Mouse (Mus musculus) brain, embryonic 18.5 days (tissue): ENCODE results near the gene Plcl2.

Source experiments
- DNase-seq: peaks from one replicate; pipeline ENCODE4 v3.0.0-alpha.2; 2012; ENCODE audit warnings: low read depth, low spot score

Gene Plcl2

DNA sequence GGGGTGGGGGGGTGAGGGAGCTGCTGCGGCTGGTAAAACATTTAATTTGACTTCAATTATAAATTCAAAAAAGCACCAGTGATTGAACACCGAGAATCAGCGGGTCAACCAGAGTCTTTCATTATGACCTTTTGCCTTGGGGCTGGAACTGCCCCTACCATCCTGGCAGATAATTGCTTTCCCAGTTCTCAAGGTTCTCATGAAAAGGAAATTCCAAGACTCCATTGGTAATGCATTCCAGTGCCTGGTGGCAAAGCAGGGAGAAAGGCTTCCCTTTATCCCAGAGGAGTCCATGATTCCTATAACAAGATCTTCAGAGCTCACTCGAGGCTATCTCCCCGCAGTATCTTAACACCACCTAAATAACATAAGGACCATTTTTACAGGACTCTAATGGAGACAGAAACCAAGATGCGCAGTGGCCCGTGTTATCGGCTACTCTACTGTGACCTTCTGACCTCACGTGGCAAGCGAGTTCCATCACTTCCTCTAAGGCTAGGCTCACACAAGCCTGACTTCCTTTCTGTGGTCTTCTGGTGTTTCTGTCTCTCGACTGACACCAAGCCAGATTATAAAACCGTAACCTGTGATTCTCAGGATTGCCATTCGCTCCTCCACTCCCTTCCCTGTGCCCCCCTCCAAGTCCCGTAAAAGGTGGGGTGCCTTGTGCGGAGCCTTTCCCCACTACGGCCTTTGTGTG lies 10.0 kb upstream of the Plcl2 start:
- no peak for DNase-seq

DNA sequence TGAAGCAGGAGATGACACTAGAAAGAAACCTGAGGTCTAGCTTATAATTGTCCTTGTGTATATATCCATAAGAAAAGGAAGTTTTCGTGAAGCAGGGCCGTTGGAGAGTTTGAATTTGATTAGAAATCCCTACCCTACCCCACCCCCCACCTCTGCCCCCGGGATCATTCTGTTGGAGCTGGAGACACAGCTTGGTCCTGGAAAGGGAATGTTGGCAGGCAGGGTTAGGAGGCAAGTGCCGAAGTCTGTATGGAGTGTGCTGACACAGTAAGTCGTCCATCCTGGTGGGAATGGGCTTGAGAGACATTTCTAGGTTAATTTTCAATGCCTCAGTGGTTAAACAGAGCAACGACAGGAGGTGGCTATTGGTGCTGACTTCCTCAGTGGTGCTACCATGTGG lies 8.4 kb upstream of the Plcl2 start:
- DNase-seq, result no peak

DNA sequence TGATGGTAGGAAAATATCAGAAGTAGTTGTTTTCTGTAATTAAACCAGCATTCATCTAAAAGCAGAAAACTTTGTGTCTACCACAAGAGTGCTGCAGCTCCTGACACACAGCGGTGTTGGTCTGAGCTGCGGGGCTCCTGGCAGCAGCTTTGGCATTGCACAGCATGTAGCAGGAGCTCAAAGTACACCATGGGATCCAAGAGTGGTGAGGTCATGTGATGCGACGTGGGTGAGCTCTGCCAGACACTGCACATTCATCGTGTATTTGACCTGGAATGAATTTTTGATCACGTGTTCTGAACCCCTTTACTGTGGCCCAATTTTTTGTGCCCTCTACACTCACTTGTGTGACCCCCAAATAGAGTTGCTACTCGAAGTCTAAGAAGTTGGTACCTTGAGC lies 6.1 kb upstream of the Plcl2 start:
- DNase-seq, result no peak

DNA sequence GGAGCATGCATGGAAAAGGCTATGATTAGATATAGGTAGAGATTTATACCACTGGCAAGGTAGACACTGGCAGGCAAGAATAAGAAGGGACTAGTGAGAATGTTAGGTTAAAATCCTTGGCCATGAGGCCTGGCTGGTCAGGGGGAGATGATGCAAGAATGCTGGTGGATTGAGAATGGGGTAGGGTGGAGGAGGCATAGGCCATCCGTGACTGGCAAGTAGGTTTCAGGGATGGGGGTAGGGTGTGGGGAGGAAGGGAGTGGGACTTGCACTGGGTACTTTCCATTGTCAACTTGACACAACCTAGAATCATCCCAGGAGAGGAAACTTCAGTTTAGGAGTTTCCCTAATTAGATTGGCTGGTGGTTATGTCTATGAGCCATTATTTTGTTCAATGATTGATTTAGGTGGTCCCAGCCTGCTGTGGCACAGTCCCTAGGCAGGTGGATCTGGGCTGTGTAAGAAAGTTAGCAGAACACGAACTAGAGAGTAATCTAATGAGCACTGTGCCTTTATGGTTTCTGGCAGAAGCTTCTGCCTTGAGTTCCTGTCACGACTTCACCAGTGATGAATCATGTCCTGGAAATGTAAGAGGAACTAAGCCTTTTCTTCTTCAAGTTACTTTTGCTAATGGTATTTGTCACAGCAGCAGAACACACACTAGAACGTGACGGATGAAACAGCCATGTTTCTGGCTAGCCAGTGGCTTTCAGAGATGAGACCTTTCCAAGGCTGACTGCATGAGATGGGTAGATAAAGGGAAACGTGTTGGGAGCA lies 4.9 kb upstream of the Plcl2 start:
- DNase-seq, result no peak

DNA sequence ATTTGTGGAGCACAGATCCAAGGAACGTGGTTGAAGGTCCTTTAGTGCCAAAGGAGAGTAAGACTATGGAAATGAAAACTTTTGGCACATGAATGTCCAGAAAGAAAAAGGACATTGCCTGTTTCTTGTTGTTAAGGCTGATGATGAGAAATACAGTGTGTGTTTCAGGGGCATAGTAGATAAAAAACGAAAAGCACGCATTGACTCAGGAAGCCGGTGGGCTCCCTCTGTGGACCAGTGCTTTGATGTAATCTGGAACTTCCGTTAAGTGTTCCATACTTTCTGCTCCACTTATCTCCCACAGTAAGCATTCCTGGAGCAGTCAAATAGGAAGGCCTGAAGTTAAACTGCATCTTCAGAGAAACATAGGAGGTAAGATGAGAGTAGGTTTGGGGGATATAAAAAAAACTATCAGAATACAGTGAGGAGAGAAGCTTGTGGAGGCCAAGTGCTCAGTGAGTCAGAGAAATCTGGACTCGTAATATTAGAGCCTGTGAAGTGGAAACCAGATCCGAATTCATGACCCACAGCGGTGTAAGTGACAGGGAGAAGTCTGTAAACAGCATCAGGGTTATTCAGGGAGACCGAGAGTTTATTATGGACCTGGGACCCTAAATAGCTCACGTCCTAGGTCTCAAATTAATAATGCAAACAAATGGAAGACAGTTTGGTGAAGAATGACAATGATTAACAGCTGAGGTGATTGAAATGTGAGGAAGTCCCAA lies 3.1 kb upstream of the Plcl2 start:
- no peak for DNase-seq

DNA sequence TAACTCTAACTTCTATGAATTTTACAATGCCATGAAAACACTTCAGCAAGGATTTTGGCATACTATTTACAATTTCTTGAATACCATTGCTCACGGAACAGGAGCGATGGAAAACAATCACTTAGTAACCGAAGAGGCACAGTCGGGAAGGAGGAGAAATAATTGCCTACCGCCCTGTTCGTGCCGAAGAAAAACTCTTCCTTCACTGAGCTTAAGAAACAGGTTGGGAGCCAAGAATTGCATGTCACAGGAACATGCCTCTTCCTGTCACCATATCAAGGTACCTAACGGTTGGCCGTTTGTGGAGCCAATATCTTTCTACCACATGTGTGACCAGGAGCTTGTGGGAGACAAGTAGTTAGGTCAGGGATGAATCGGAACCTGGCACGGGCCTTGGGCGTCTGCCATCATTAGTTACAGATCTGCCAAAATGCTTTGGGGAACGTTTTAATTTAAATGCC lies 2.3 kb upstream of the Plcl2 start:
- DNase-seq, result no peak

DNA sequence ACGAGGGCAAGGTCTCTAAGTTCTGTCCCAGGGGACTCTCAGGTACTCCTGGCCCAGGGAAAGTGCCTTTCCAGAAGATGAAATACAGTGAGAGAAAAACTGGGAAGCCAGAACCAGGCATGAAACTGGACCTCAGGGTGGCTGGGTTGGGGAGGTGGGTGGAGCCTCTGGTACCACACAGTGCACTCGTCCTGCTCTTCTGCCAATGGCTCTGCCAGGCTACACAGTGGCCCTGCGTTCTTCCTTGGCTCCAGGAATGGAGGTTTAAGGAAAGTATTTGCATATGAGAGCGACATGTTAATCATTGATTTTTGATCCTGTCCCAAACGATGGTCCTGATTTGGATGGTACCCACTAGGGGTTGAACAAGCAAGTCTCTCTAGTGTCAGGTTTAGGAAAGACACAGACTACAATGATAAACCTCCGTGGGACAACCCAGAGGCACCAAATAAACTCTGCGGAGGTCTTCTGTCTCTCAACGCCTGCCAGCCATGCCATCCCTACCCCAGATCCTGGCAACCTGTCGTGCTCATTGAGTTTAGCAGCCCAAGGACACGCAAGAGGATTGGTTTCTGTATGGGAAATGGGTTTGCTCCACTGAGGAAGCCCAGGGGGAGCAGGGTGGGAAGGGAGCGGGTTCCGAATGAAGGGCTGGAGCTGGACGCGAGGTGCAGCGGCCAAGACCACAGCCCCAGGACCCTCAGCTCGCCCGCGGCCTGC lies 988 bp upstream of the Plcl2 start:
- no peak for DNase-seq

DNA sequence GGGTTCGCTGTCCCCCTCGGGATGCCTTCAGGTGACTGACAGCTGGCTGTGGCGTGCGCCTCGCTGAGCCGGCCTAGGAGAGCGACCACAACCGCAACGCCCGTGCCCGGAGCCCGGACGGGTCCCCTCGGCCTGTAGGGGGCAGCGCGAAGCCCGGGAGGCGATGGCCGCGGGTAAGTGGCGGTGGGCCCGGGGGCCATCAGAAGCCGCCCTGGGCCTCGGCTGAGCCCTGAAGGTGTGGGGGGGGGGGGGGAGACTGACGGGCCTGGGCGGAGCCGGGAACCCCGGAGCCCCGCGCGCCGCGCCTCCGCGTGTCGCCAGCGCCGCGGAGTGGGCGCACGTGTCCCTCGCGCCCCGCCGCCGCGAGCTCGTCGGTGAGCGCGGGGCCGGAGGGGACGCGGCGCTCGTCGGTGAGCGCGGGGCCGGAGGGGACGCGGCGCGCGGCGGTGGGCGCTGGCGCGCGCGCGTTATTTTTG lies 390 bp upstream of the Plcl2 start:
- DNase-seq, result peak; percentile 34

DNA sequence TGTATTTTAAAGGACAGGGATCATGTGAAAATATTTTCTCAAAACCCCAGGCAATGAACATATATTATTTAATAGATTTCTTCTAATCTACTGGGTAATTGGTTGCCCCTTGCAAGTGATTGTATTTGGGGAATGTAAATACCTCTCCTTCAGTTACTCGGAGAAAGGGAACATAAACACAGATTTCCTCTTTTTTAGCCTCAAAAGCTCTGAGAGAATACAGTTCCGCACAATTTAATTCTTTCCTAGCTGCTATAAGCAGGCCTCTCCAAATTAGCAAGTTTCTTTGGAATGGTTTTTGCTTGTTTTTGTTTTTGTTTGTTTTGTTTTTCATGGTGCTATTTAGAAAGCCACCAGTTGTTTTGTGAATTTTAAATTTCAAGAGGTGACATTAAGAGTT lies 1.1 kb downstream of the Plcl2 start:
- DNase-seq, result no peak

DNA sequence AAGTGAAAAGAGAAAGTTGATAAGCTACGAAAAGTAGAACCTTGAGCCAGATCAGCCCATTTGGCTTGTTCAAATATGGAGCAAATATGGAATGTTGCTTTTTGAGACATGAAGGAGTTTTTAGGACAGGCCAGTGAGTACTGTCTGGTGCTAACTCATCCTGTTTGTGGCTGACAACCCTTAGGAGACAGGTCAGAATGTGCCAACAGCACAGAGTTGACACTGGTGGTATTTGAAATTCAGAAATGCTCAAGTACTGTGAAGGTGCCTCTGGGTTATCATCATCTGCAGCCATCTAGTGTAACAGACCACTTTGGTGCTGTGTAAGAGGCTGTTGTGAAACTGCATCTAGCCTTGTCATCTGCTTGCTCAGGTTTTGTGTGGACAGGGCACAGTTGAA lies 1.5 kb downstream of the Plcl2 start:
- DNase-seq, result no peak

DNA sequence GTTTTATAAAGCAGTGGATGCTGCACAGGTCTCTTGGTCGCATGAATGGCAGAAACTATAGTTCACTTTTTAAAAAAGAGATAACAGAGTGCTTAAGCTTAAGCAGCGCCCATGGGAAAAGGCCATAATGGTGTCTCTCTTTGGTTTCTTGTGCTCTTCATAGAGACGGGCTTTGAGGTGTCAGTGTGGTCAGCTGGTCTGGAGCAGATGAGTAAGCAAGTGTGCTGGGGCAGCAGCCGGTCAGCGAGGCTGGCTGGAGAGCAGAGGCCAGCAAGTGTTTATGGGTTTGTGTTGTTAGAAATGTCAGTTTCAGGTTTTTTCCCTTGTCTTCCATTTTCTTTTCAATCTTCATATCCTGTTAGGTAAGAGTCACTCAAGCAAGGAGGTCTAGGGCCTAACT lies 3.0 kb downstream of the Plcl2 start:
- no peak for DNase-seq

DNA sequence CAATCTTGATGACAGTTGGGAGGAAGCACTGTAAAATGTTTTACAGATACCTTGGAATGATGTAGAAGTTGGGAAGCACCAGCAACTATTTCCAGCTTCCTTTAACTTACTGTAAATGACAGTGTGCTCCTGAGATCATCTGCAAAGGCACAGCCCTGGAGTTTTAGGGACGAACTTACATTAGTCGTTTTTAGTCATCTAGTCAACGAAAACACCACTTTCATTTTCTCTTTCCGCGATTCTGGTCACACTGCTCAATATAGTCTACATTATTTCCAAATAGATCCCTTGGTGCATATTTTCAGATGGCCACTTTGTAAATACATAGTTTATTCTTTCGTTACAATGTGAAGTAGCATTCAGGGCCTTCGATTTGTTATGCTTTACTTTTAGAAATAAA lies 3.6 kb downstream of the Plcl2 start:
- DNase-seq, result no peak

DNA sequence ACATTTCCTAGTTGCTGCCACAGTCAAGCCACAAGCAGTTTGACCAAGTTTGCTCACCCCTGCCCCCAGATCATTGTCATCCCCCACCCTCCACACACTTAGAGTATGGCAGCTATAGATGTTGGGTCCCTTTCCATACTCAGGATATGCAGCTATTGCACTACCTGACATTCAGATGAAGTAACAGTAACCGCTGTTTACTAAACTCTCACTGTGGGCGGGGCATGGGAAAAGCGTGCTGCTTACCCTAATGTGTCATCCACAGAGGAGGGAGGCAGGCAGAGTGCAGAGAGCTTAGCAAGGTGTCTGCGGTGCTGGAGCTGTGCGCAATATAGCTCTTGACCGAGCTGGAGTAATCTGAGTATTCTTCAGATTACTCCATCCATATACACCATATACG lies 4.2 kb downstream of the Plcl2 start:
- DNase-seq, result no peak

DNA sequence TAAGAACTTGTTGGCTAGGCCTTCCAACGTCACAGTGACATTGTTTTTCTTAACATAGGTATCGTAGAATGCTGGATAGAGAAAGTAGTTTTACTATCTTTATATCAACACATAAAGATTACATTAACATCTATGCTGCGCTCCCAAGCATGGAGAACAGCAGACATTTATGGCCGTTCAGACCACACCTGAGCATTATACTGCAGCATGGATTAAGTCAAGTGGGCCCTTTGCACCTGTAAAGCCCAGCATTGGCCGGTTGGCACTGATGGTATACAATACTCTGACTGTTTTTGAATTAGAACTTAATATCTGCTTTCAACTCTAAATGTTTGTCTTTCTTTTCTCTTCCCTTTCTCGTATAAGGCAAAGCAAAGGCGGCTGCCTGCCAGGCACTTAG lies 4.8 kb downstream of the Plcl2 start:
- no peak for DNase-seq

DNA sequence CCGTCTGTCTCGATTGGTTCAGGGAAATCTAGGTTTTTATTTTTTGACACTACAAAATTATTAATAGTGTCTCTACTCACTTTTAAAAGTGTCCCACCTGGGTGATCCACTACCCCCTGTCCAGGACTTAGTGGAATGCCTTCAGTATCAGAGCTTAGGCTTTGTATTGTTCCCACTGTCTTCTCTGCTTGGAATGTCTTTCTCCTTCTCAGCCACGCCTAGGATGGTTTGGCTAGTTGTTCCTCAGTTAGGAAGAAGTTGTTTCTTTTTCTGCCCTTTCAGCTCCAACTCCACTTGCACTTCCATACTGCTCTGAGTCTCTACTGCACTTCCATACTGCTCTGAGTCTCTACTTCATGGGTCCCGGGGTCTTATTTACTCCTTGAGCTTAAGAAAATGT lies 6.7 kb downstream of the Plcl2 start:
- no peak for DNase-seq

DNA sequence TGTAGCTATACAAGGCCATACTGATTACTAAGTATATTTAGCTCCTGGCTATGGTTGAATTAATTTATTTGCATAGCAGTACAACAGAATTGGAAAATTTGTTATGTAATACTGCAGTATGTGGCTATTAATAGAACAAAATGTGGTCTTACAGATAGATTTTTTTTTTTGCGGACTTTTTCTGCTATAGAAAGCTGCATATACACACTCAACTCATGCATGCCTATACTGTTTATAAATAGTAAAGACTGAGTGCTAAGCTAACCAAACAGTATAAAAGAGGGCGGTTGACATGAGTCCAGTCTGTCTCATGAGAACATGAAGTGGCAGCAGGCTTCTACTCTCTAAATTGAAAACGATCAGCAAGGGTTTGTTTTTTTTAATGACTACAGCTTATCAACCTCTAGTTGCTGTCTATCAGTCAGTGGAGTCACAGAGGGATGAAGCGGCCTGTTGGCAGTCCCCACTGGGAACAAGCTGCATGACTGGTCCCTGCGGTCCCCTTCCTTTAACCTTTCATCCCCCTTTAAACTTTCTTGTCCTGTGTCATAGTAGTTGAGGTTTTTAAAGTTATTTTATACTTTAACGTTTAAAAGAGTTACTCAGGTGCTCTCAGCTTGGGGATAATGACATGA lies 8.7 kb downstream of the Plcl2 start:
- no peak for DNase-seq

DNA sequence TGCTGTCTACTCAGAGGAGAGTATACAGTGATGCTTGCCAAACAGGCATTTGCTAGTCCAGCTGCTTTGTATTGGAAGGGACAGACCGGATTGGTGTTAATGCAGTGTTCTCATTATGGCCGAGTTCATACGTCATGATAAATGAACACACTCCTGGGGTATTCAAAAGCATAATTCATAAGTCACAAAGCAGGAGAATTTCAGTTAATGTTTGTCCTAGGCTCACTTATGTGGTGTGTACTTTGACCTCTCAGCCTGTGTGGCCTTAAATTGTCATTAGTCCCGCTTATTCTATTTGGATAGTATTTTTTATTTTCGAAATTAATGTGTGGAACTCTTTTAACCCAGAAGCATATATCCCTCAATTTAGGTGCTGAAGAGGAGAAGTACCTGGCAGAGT lies 10.4 kb downstream of the Plcl2 start:
- no peak for DNase-seq

DNA sequence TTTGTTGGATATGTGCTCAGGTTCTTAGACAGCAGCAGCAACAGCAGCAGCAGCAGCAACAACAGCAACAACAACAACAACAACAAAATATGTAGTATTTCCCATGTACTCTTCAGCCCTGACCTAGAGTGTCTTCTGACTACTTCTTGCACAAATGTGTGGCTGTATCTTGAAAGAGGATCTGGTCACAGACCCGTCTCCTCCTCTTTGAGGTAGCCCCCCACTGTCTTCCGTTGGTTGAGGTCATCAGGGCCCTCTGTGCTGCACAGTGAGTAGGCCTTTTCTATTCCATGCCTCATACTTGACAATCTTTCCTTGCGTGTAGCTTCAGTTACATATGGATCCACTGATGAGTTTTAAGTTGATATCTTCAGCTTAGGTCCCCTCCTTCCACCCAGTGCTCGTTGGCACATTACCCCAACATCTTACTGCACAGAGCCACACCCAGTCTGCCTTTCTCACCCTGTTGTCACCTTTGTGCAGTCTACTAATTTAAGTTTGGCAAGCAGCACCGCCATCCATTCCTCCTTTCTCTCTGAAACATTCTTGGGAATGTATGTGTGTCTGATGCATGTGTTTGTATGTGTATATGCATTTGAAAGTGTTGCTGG lies 13.4 kb downstream of the Plcl2 start:
- no peak for DNase-seq

DNA sequence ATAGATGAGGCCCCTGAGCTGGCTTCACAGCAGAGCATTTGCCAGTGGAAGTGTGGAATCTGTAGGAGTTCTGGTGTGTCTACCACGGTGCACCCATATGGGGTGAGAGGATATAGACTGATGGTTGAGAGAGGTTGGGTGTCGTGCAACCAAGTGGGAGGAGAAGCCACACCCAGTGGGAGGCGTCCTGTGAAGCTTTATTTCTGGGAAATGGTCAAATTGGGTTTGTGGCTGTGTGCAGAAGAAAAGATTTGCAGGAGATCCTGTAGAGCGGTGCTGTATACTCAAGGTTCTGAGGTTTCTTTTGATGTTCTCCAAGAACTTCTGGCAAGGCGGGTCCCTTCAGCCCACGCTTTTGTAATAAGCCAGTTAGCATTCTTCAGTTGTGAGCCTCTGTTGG lies 15.8 kb downstream of the Plcl2 start:
- no peak for DNase-seq

DNA sequence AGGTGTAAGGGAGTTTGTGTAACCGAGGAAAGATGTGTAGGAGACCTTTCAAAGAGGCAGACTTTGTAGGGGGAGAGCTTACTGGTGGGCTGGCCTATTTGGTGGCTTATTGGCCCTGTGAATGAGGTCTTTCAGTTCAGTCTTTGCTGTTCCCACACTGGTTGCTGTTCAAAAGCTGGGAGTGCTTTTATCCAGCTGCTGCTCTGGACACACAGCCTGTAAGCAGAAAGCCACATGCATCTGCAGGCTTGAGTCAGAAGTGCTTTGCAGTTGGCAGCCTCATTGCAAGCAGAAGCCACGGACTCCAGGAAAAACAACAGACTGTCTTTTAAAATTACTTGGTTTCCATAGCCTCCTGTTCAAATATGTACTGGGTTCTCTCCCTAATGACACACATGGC lies 16.6 kb downstream of the Plcl2 start:
- DNase-seq, result no peak

DNA sequence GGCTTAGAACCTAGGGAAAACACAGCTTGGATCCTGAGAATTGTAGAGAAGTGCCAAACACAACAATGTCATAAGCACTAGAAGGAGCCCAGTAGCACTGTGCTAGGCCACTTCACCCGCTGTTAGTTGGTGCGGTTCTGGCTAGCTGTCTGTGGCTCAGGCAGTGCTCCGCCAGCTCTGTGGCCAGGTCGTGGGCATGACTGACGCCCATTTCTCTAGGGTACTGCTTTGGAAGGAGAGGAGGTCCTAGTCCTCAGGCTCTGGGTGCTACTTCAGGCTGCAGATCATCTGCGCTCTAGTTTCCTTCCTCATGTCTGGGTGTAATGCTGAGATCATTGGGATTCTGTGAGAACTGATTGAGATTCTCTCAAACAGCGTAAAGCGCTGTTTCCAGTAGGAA lies 20.9 kb downstream of the Plcl2 start:
- no peak for DNase-seq
